Mouse (Mus musculus) spleen, postnatal 14 days (tissue): Measurements from ENCODE around the gene Shroom3.

Experiments
- DNase-seq, 2 experiments: peaks; one replicate each; pipeline ENCODE4 v3.0.0; 2021 to 2022; ENCODE audit warnings: low spot score in 2 of 2

Shroom3 gene

DNA sequence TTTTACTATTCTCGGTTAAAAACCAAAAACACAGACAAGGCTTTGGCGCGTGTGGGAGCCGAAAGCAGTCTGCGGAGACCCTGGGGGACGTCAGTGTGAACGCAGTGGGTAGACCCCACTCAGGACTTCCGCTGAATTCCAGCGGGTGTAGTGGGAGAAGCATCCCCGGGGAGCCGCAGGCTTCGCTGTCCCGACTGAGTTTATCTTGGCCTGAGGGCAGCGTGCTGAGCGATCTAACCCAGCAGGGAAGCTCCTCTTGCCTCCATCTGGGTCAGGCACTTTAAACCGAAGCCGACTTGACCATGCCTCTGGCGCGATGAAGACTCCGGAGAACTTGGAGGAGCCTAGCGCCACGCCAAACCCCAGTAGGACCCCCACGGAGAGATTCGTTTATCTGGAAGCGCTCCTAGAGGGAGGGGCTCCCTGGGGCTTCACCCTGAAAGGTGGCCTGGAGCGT lies at the start of gene Shroom3:
Shroom3 (plus strand) TSS at position 85 of the 457 bp plus-strand sequence.
- no peak for DNase-seq

DNA sequence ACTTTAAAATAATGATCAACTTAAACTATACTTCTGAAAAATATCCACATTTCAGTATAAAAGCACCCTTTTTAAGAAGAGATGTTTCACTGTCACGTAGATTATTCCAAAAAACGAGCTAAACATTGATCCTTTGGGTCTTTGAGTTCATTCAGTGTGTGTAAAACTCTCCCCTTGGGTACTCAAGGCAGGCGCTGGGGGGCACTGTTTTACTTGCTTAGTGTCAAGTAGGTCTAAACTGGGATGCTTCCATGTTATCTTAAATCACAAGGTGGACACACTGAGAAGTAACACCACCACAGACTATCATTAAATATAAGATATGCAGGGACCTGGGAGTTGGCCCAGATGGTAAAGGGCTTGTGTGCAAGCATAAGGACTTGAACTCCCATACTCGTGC lies 49.7 kb upstream of the Shroom3 start:
- DNase-seq: no peak

DNA sequence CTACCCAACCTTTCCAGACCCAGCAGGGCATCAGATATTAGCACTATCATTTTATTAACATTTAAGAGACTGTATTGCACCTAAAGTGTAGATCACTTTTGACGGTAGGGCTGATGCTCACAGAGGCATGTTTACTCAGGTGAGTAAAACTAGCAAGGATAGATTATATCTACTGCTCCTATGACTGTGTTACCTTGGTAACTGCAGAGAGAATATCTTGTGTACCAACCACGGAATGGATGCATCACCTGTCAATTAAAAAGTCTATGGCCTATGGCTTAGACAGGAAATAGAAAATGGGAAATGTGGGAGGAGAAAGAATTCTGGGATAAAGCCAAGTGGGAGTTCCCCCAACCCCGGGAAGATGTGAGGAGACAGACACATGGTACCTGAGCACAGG lies 48.3 kb upstream of the Shroom3 start:
- DNase-seq: no peak

DNA sequence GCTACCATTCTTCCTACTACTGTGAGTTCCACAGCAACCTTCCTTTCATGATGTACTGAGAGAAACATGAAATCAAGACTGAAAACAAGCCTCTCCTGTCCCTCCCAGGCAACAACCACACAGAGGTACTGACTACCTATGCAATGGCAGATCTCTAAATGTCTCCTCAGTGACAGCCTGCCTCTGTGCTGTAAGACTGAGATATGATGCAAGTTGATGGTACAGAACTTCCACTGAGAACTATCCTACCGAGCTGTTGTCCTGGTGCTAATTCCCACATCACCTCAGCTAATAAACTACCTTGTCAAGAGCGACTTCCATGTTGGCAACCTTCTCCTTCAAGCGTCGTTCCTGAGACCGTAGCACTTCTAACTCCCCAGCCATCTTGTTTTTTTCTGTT lies 47.3 kb upstream of the Shroom3 start:
- DNase-seq: no peak

DNA sequence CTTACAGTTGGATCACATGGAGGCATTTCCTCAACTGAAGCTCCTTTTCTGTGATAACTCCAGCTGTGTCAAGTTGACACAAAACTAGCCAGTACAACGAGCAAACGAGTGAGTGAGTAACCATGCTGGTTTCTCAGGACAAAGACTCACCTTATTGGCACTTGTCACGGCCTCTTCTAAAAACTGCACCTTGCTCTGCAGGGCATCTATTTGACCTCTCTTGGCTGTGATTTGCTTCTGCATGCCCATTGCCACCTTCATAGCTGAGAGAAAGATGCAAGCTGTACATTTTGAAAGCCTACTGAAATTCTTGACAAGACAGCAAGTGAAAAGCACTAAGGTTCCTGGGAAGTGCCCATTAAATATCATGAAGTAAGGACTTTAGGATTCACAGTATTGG lies 42.4 kb upstream of the Shroom3 start:
- no peak for DNase-seq

DNA sequence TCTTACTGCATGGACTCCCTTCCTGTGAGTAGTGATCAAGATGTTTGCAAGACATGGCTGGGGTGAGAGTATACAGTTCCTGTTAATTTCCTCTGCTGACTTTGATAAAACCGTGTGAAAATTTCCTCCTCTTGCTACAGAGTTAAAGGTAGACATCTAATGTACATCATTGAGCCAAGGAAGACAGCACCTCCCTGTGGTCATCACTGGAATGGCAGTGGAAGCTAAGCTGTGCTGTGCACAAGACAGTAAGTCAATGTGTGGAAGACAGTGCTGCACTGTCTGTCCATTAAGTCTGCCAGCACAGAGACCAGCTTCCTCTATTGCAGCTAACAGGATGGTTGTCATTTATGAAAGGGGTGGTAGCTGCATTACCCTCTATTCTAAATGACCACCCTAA lies 27.0 kb upstream of the Shroom3 start:
- DNase-seq: peak; percentile 22 to 65

DNA sequence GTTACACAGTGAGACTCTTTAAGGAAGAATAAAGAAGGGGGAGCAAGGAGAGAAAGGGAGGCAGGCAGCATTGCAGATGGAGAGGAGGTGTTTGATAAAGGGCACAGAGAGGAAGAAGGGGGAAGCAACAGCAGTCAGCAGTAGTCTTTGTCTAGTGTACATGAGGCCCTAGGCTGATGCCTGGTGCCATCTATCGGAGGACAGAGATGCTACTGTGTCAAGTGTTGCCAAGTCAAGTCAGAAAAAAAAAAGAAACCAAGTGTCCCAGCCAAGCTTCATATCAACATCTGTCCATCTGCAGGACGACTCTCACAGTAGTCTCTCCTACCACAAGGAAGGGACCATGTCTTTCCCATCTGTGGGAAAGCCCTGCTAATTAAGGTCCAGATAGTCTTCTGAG lies 18.9 kb upstream of the Shroom3 start:
- DNase-seq: no peak

DNA sequence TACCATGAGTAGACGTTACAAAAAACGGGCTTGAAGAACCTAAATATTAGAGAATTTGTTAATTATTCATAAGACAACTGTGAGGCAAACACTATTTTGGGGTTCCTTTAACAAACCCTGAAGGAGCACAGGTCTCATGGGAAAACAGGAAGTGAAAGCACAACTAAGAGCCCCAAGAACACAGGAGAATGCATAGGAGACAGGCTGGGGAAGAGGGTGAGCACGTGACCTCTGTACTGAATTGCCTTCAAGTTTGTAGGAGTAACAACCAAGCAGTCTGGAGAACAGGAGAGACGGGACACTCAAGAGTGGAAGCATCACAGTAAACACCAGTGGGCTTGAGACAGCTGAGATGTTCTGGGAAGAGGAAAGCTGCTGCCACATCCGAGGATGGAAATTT lies 16.4 kb upstream of the Shroom3 start:
- DNase-seq: no peak

DNA sequence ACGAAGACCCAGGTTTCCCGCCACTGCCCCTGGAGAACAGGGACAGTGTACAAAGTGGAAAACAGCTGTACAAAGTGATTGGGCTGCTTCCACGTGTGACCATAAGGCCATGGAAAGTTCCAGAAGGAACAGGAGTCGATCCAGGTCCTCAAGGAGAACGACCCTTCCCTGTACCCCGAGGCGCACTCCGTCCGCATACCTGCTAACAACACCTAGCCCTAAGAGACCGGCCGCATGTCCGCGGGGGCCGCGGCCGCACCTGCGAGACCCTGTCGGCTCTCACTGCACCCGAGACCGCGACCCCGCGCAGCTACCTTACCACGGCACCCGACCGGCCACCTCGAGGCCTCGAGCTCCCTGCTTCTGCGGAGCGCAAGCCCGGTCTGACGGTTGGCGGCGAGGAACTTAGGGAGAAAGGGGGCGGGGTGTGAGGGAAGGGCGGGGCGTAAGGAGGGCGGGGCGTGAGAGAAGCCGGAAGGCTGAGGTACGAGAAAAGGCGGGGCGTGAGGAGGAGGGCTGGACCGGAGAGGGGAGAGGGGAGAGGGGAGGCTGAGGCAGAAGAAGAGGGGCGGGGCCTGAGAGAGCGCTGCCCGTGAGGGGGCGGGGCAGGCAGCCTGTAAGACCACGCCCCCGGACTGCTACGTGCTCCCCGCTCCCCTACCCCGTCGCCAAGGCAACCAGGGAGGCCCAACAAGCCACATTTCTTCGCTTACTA lies 8.2 kb upstream of the Shroom3 start, which contains the start of gene Ccdc158:
Ccdc158 (minus strand) TSS at position 413 of the 715 bp plus-strand sequence.
- peak; percentile 28 to 34 for DNase-seq

DNA sequence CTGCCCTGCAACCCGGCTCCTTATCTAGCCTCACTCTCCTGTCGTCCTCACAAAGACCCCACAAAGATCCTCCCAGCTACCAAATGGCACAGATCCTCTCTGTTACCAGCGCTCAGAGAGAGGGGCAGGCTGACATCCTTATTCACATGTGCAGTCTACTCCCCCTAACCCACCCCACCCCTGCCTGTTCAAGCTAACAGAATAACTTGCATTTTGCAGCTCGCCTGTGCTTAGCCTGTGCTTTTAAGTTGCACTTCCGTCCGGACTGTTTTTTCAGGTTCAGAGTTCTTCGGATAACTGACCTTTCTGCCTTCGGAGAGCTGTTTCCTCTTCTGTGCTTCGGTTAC lies 7.7 kb upstream of the Shroom3 start:
- DNase-seq: no peak

DNA sequence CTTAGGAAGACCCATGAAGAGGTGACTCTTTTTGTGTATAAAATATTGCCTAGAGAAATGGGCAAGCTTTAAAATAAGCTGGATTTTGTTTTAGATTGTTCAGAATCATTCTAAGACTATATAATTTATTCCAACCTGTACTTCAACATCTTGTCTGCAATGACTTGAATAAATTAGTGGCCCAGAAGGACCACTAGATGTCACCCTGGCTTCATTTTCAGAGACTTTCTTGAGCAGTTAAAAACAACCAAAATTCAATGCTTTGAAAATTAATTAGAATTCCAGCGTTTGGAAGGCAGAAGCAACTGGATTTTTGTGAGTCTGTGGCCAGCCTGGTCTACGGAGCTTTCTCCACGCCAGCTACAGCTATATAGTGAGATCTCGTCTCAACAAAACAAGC lies 3.8 kb upstream of the Shroom3 start:
- no peak for DNase-seq

DNA sequence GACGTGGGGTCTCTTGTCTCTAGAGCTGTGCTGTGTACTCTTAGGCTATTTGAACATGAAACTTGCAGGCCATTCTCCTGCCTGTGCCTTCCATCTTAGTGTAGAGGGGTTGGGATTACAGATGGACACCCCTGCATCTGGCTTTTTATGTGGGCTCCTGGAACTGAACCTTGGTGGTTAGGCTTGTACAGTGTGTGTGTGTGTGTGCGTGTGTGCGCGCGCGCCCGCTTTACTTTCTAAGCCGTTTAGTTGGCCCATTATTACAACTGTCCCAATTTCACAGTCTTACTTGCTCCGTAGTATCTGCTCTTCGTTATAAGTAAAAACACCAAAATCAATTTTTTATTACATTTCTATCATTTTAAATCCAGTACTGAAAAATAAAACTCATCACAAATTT lies 1.4 kb upstream of the Shroom3 start:
- DNase-seq: no peak

DNA sequence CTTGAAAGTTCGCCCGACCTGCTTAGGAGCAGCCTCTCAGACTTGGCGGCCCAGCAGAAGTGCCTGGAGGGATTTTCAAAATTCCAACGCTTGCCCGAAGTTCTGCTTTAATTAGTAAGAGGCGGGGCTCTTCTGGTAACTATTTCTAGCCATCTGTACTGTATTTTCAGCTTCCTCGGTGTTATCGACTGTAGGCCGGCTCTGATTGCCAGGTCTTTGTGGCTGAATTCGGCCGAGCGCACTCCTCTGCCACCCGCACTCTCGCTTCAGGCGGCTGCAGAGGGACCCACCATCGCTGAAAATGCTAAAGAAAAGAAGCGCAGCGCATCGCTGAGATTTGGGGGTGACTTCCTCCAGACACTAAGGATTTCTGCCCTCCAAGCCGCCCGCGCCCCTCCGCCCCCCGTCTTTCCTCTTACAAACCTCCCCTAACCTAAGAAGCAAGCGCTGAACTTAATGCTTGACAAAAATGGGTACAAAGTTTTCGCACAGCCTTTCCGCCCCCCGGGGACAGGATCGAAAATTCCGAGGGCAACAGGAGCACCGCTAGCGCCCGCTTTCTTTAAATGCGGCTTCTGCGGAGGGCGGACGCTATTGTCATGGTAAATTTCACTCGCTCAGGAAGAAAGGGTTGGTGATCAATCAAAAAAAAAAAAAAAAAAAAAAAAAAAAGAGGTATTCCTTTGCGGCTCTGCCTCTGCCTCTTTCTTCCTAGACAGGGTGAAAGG lies 450 bp upstream of the Shroom3 start:
- no peak for DNase-seq

DNA sequence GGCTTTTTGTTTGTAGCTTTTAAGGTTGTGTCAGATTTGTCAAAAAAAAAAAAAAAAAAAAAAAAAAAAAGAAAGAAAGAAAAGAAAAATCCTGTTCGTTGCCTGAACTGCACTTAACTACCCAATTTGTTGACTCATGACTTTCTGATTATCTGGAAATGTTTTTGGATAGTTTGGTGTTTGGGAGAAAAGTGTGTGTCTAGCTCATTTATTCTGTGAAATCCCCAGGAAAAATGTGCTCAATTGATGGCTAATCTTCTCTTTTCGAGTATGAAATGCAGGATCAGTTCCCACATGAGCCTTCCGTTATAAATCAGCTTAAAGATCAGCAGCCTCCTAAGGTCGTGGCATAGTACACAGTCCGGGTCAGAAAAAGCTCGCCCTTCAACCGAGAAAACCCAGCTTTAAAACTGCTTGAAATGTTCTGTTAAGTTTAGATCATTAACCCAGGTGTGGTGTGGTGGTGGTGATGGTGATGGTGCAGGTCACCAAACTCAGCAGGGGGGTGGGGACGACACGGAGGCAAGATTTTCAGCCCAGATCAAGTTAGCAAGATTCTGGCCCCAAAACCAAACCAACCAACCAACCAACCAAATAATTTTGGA lies 738 bp downstream of the Shroom3 start:
- no peak for DNase-seq

DNA sequence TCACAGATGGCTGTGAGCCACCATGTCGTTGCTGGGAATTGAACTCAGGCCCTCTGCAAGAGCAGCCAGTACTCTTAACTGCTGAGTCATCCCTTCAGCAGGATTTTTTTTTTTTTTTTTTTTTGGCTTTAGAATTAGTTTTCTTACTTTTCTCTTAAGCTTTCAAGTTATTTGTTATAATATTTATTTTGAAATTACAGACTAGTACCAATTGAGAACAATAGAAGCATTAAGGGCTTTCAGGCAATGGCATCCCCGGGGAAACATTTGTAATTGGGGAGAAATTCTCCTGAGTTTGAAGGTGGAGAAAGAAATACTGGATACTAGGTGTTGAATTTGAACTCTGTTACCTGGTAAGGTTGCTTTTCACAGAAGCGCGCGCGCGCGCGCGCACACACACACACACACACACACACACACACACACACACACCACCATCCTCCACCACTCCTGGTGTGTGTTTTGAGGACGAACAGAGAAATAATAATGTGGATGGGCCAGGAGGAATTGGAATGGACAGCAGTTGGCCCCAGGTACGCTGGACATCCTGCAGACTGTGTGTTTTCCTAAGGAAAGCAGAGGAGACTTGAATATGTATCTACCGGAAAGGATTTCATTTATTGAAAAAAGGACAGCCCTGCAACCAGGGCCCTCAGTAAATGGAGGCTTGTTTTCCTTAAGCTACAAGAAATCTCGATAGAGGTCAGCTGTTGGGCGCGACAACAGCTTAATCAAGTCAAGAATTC lies 1.7 kb downstream of the Shroom3 start:
- no peak for DNase-seq

DNA sequence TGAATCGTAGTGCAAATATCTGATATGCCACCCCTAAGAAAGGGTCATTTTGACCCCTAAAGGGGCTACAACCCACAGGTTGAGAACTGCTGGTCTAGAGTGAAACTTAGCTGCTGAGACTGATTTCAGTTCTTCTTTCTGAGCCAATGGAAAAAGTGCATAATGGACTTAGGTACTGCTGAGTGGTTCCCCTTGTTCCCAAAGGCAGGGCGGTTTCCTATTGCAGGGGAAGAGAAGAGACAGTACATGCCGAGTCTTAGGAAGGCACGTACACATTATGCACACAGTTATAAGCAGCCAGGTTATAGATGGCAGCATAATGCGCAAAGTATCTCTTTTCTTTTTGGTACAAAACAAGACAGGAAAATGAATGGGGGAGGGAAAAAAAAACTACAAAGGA lies 4.9 kb downstream of the Shroom3 start:
- no peak for DNase-seq

DNA sequence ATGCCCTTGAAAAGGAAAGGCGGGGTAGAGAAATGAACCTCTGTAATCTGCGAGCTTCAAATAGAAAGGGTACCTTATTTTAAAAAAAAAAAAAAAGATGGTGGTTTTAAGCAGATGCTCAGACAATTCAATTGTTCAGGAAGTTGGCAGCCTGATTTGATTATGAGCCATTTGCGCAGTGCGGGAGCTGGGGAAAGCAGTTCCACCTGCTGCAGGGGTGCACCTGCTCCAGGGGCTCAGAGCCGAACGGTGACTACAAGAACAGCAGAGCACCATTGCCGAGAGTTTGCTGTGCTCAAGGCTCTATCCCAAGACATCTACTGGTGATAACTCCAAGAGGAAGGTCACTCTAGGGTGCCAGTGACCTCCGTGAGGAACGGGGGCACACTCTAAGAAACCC lies 5.3 kb downstream of the Shroom3 start:
- no peak for DNase-seq

DNA sequence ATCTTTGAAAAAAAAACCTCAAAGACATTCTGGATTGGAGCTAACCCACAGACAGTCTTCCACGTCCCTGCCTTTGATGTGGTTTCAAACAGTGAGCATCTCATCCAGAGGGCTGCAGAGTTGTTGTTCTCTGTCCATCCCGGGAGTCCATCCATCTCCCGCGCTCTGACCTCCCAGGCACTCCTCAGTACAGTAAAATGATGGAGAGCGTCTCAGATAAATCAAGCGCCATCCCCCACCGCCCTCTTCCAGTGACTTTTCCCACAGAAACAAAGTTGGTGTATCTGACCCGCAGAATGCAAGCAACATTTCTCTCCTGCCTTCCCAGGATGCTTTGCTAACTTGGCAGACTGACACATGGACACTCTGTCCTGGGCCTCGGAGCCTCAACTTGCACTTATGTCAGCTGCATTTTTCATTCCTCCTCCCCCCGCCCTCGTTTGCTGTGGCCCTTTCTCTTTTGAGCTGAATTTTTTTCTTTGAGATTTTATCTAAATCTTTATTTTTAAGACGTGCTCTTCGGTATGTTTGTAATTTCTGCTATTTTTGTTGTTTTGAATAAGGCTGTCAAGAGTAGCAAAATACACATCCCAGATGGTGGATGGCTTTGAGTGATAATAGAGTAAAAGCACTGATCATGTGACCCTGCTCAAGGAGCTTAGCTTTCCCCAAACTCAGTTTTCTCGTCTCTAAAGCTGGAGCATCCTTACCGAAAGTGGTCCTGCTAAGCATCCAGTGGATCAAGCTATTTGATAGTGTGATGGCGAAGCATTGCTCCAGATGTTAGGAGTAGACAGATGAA lies 9.2 kb downstream of the Shroom3 start:
- DNase-seq: no peak

DNA sequence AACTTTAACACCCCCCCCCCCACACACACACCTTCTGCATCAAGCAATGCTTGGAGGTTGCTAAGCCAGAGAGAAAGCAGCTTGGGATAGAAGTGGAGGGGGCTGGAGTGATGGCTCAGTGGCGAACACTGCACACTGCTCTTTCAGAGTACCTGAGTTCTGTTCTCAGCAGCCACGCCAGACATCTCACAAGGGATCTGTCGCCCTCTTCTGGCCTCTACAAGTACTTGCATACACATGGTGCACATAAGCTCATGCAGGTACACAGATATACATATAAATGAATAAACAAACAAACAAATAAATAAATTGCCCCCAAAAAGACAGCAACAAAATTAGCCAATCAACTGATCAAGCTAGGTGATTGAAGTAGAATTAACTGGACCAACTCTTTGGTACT lies 10.5 kb downstream of the Shroom3 start:
- DNase-seq: no peak

DNA sequence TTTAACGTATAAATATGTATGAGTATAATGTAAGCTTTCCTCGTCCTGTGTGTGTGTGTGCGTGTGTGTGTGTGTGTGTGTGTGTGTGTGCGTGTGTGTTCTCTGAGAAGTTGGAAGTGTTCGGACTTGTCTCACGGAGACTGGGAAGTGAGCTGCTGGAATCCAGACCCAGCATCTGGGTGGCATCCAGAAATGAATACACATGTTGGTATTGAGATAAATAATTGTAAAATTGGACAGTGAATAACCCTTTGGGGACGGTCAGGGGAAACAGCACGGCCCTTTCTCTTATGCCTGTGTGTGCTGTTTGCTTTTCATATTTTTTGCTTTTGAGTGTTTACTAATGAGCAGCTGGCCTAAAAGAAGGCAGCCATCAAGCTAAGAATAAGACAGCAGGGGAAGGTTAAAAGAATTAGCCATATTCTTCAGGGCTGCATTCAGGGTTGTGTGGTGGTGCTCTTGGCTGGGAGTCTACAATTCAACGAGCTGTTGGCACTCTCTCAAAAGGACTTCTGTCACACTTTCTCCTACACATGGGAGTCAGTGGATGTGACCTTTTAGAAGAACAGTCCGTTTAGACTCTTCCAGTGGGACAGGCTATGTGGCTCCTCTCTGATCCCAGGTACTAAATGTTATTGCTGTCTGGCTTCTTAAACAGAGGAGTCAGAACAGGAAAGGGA lies 11.2 kb downstream of the Shroom3 start:
- no peak for DNase-seq
